ENCODE assay signal across 8 mouse cellular contexts in the genomic region with DNA sequence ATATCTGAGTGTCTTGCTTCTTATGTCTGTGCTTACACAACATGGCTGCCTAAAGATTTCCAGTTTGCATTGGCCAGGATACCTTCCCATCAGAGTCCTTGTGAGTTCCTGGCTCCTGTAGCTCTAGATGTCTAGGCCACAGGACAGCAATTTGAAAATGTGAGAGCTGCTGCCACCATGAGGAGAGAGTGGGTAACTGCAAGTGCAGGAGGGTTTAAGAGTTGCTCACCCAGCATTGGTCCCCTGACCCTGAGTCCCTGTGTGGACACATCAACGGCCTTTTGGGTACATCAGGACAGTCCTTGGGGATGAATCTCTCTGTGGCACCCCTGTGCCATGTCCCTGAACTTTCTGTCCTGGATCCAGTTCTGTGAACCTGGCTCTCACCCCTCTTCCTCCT.
DNase-seq lines count a peak whose midpoint lies in the region; ATAC-seq lines count a peak whose summit lies in the region.

No protein-coding gene starts in this region.

- no peak overlapping the region for H3K4me3 ChIP-seq in heart, embryonic 15.5 days
- no peak overlapping the region for H3K4me3 ChIP-seq in liver, embryonic 13.5 days (replicated peaks)
- no peak overlapping the region for H3K4me3 ChIP-seq in neural tube, embryonic 11.5 days (ENCODE audit: low read depth, low read length)
- H3K4me3 ChIP-seq in stomach, embryonic 15.5 days (replicated peaks), result no peak overlapping the region

- H3K27me3 ChIP-seq in heart, embryonic 15.5 days, result no peaks in the 10 kb centered on the region
- no peaks in the 10 kb centered on the region for H3K27me3 ChIP-seq in liver, embryonic 13.5 days
- no peaks in the 10 kb centered on the region for H3K27me3 ChIP-seq in neural tube, embryonic 11.5 days (ENCODE audit: control insufficient read depth, insufficient read depth, low read length)
- H3K27me3 ChIP-seq in stomach, embryonic 15.5 days (replicated peaks), result no peaks in the 10 kb centered on the region

- H3K9ac ChIP-seq in heart, embryonic 15.5 days, result no peak overlapping the region
- no peak overlapping the region for H3K9ac ChIP-seq in liver, embryonic 13.5 days
- no peak overlapping the region for H3K9ac ChIP-seq in neural tube, embryonic 11.5 days (ENCODE audit: low read length)
- no peak overlapping the region for H3K9ac ChIP-seq in stomach, embryonic 15.5 days

- H3K9me3 ChIP-seq in heart, embryonic 15.5 days (replicated peaks), result no peaks in the 10 kb centered on the region
- H3K9me3 ChIP-seq in liver, embryonic 13.5 days (replicated peaks), result no peaks in the 10 kb centered on the region
- no peaks in the 10 kb centered on the region for H3K9me3 ChIP-seq in neural tube, embryonic 11.5 days (ENCODE audit: control insufficient read depth, low read length)
- no peaks in the 10 kb centered on the region for H3K9me3 ChIP-seq in stomach, embryonic 15.5 days

- peak; percentile 70 for ATAC-seq in erythroid progenitor cell, adult 5-6 weeks (replicated peaks; ENCODE audit: low FRiP score, poor library complexity, severe bottlenecking)
- ATAC-seq in heart, embryonic 15.5 days (replicated peaks; ENCODE audit: insufficient number of reproducible peaks, insufficient read depth, low FRiP score, low read depth), result peak; percentile 38; the same call in 1 of the 2 replicates
- ATAC-seq in liver, embryonic 13.5 days (ENCODE audit: low read depth), result peak; percentile 63
- peak; percentile 81 for ATAC-seq in neural tube, embryonic 11.5 days (ENCODE audit: insufficient read depth, low FRiP score, low TSS enrichment)
- ATAC-seq in stomach, embryonic 15.5 days (ENCODE audit: insufficient read depth, low FRiP score, low read depth), result peak; percentile 47; the same call in 1 of the 2 replicates

- no peak overlapping the region for H3K27ac ChIP-seq in heart, embryonic 15.5 days
- H3K27ac ChIP-seq in liver, embryonic 13.5 days, result no peak overlapping the region
- no peak overlapping the region for H3K27ac ChIP-seq in neural tube, embryonic 11.5 days (ENCODE audit: low read depth, low read length)
- H3K27ac ChIP-seq in stomach, embryonic 15.5 days, result no peak overlapping the region

- no peak overlapping the region for H3K4me2 ChIP-seq in heart, embryonic 15.5 days
- H3K4me2 ChIP-seq in liver, embryonic 13.5 days, result no peak overlapping the region
- H3K4me2 ChIP-seq in neural tube, embryonic 11.5 days (ENCODE audit: low read depth), result no peak overlapping the region
- H3K4me2 ChIP-seq in stomach, embryonic 15.5 days, result no peak overlapping the region

- WGBS in heart, embryonic 15.5 days, result 20% methylated on average over 1 of the region's 1 CpGs
- WGBS in liver, embryonic 13.5 days (ENCODE audit: insufficient replicate concordance), result 18% methylated on average over 1 of the region's 1 CpGs
- WGBS in neural tube, embryonic 11.5 days, result 41% methylated on average over 1 of the region's 1 CpGs
- 0% methylated on average over 1 of the region's 1 CpGs for WGBS in stomach, embryonic 15.5 days

- H3K4me1 ChIP-seq in heart, embryonic 15.5 days (replicated peaks), result peaks cover 4% of the 10 kb centered on the region; the same call in 1 of the 2 replicates
- H3K4me1 ChIP-seq in liver, embryonic 13.5 days (replicated peaks), result peaks cover 43% of the 10 kb centered on the region
- no peaks in the 10 kb centered on the region for H3K4me1 ChIP-seq in neural tube, embryonic 11.5 days (ENCODE audit: control insufficient read depth, insufficient read depth, low read length)
- H3K4me1 ChIP-seq in stomach, embryonic 15.5 days, result no peaks in the 10 kb centered on the region

- DNase-seq in CD8-positive naive resting alpha-beta T cell, adult 2 months (ENCODE audit: low read depth in 2 of 2, low spot score in 2 of 2), result peak; percentile 61 to 73
- peak; percentile 91 for DNase-seq in brain, adult 2 months (ENCODE audit: low read depth, low spot score)
- peak; percentile 78 to 79 for DNase-seq in kidney, postnatal 25 days
- DNase-seq in liver, embryonic 13.5 days, result peak; percentile 61
- DNase-seq in neural tube, embryonic 11.5 days (ENCODE audit: low spot score), result peak; percentile 76

- H3K36me3 ChIP-seq in heart, embryonic 15.5 days, result no peaks in the 10 kb centered on the region; the same call in 1 of the 2 replicates
- H3K36me3 ChIP-seq in liver, embryonic 13.5 days, result peaks cover 95% of the 10 kb centered on the region
- no peaks in the 10 kb centered on the region for H3K36me3 ChIP-seq in neural tube, embryonic 11.5 days (ENCODE audit: control insufficient read depth, insufficient read depth, low read length)
- no peaks in the 10 kb centered on the region for H3K36me3 ChIP-seq in stomach, embryonic 15.5 days
